Mouse (Mus musculus) thymus, adult 18-20 months (tissue): ENCODE measurements around the gene Muc5b.

Experiments
- DNase-seq, 2 experiments: peaks; one replicate each; pipeline ENCODE4 v3.0.0; 2022; ENCODE audit warnings: mixed read lengths in 2 of 2

The Muc5b gene

GRCm38 (mm10) chr7:141902791-141903190, 63.9 kb downstream of the Muc5b start:
- no peak for DNase-seq

DNA sequence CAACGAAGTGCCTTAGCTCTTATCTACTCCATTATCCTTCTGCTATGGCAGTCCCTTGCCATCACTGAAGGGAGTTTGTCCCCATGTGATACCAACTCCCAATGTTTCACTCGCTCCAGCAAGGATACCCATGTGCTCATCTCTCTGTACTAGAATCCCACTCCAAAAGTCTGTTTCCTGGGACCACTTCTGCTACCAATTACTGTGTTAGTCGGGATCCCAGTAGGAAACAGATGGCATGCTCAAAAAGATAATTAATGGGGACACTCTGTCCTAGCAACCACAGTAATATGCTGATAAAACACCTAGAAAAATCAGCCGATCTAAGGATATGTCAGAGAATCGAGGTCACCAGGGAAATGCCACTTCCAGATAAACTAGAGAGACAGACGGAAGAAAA, 69.7 kb downstream of the Muc5b start:
- no peak for DNase-seq

DNA sequence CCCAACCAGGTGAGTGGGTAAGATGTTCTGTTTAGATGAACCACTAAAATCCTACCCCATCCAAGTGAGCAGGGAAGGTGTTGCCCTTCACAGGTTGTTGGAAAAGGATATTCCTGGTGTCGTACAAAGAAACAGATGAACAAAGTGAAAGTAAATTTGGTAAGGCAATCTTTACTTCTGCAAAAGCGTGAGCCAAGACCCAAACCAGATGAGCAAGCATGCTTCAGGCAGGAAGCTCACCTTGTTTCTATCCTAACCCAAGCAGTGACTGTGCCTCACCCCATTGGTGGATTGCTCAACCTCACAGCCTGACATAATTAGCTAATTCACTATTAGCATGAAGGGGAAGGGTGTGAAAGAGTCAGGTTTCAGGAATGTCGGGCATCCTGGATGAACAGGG, 72.4 kb downstream of the Muc5b start:
- DNase-seq = no peak

- no peak for DNase-seq
Observed at GRCm38 (mm10) chr7:141918407-141918806, 79.5 kb downstream of the Muc5b start, which contains the start of gene Tollip. Gene Tollip, minus strand, starts transcription at chr7:141918507.
